15 mouse cellular contexts compared by ENCODE assay signal in genomic region chr3:144435281-144435680, GRCm38 (mm10).
"Had no signal": no experiment of that assay in that cellular context is flagged by ENCODE, and none has a peak within 500 bp of the region (broad histone marks: within the 10 kb centered on the region; RNA-seq: fewer than 3 reads in every experiment).

No protein-coding gene starts in this region.

- H3K4me3 ChIP-seq: lung, embryonic 15.5 days; megakaryocyte, embryonic 14.5 days; midbrain, embryonic 13.5 days; midbrain, embryonic 15.5 days; neural tube, embryonic 12.5 days had no signal

- H3K4me2 ChIP-seq: lung, embryonic 15.5 days; midbrain, embryonic 11.5 days; midbrain, embryonic 13.5 days; midbrain, embryonic 15.5 days; neural tube, embryonic 12.5 days had no signal

- H3K4me1 ChIP-seq: lung, embryonic 15.5 days; midbrain, embryonic 13.5 days; midbrain, embryonic 15.5 days; neural tube, embryonic 12.5 days had no signal

- H3K36me3 ChIP-seq: midbrain, embryonic 15.5 days had no signal

- H3K27me3 ChIP-seq: lung, embryonic 15.5 days; megakaryocyte, embryonic 14.5 days; midbrain, embryonic 13.5 days; midbrain, embryonic 15.5 days; neural tube, embryonic 12.5 days had no signal

- ATAC-seq: lung, postnatal 0 days; midbrain, embryonic 13.5 days; midbrain, embryonic 15.5 days had no signal

- H3K27ac ChIP-seq: lung, embryonic 15.5 days; macrophage; midbrain, embryonic 13.5 days; midbrain, embryonic 15.5 days; neural tube, embryonic 12.5 days had no signal

- DNase-seq: lung, adult 2 months; lung, postnatal 14 days; lung, postnatal 36 days; right cerebral cortex, postnatal 14 days; thymus, adult 18-20 months; thymus, postnatal 14 days; thymus, postnatal 36 days had no signal

- H3K9ac ChIP-seq: lung, embryonic 15.5 days; midbrain, embryonic 13.5 days; midbrain, embryonic 15.5 days; neural tube, embryonic 12.5 days had no signal

- H3K9me3 ChIP-seq: lung, embryonic 15.5 days; megakaryocyte, embryonic 14.5 days; midbrain, embryonic 13.5 days; midbrain, embryonic 15.5 days; neural tube, embryonic 12.5 days had no signal
